Mouse (Mus musculus) kidney, postnatal 0 days (tissue): Measurements from ENCODE around the gene Slc22a14. TPM values are rescaled to one million over a fixed set of nuclear protein-coding genes. Genes with fewer than 3 reads are reported as not detected.

Experiments used
- ATAC-seq: fragments of 200-750 bp; cut with Nextera tagmentation; replicated peaks from 2 replicates; pipeline ENCODE4 v1.8.0; 2017; ENCODE audit warnings: low read depth, moderate number of reproducible peaks, moderate TSS enrichment, moderate library complexity; ENCODE audit not compliant: low FRiP score
- DNase-seq: peaks from one replicate; pipeline ENCODE4 v3.0.0-alpha.2; 2016; ENCODE audit warnings: low spot score
- H3K27ac ChIP-seq: fragments of 300-500 bp; sonication (generic); 2 replicates; pipeline ENCODE4 v1.5.1; 2014; ENCODE audit warnings: mild to moderate bottlenecking
- H3K27me3 ChIP-seq: fragments of 300-500 bp; sonication (generic); 2 replicates; pipeline ENCODE4 v1.6.1; 2014; ENCODE audit warnings: low read length, mixed read lengths; ENCODE audit not compliant: insufficient read depth
- H3K36me3 ChIP-seq: fragments of 300-500 bp; sonication (generic); 2 replicates; pipeline ENCODE4 v1.6.1; 2014; ENCODE audit warnings: low read length, mixed read lengths; ENCODE audit not compliant: insufficient read depth
- H3K4me1 ChIP-seq: fragments of 300-500 bp; sonication (generic); replicated peaks from 2 replicates; pipeline ENCODE4 v1.6.1; 2014; ENCODE audit warnings: antibody characterized with exemption, low read length, mixed read lengths; ENCODE audit not compliant: insufficient read depth
- H3K4me2 ChIP-seq: fragments of 300-500 bp; sonication (generic); 2 replicates; pipeline ENCODE4 v1.6.1; 2014; ENCODE audit warnings: mild to moderate bottlenecking, low read length, moderate library complexity, mixed read lengths
- H3K4me3 ChIP-seq: fragments of 300-500 bp; sonication (generic); replicated peaks from 2 replicates; pipeline ENCODE4 v1.5.1; 2014; ENCODE audit warnings: low read depth, low read length
- H3K9ac ChIP-seq: fragments of 300-500 bp; sonication (generic); 2 replicates; pipeline ENCODE4 v1.6.1; 2014; ENCODE audit warnings: low read depth, low read length
- H3K9me3 ChIP-seq: fragments of 300-500 bp; sonication (generic); replicated peaks from 2 replicates; pipeline ENCODE4 v1.6.1; 2016; ENCODE audit warnings: low read length, inconsistent platforms, mixed read lengths
- CTCF ChIP-seq: IDR thresholded peaks from 2 replicates; pipeline ENCODE4 v1.5.1; 2016; ENCODE audit warnings: antibody characterized with exemption, low read depth, mild to moderate bottlenecking, moderate library complexity
- WGBS: fragments of 180-500 bp; shearing (Covaris S2); extraction: QIAGEN DNeasy Blood & Tissue Kit; methylation state at CpG from one replicate; pipeline ENCODE4 v1.1.7; 2014; 5-methylcytosine and 5-hydroxymethylcytosine counted together
- polyA plus RNA-seq: library from polyadenylated mRNA; unstranded; fragments of >200 nt; fragmentation: Nextera tagmentation; extraction: Ambion mirVana; gene quantifications from 2 replicates; pipeline ENCODE4 v1.2.1, GENCODE M21; 2015

The Slc22a14 gene
- polyA plus RNA-seq, 1 experiment from 2014 or later: 0.34 TPM

DNA sequence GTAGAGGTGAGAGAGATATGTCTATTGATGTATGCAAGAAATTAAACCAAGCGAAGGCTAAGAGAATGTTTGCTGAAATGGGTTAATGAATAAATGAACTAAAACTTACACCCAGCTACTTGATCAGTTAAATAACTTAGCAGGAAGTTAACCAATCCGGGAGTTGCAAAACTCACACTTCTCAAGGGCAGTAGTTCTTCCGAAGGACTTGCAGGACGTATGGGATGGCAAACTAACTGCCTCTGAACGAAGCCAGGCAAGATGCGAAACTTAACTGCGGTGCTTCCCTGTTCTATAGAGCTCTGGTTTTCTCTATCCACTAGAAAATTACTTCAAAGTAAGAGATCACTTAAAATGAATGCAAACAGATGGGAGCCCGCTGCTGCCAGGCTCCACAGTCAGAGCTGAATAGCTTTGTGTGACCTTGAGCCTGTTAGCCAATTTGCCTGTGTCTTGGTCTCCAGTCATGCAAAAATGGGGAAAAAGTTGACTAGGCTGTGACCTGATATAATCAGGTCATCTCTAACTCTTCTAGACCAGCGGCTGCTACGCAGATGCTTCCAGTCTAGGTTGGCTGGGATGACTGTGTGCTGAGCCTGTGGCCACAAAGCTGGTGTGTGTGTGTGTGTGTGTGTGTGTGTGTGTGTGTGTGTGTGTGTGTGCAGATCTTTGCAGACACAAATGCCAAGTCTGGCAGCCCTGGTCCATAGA, 166.0 kb downstream of the Slc22a14 start:
- Histone ChIP-seq H3K4me1 (peaks cover 4% of the 10 kb centered on the region; the same call in 1 of the 2 replicates), H3K4me2 (no peak overlapping the region), H3K4me3 (no peak overlapping the region), H3K9ac (no peak overlapping the region), H3K27me3 (no peaks in the 10 kb centered on the region), H3K9me3 (no peaks in the 10 kb centered on the region), H3K27ac (peak overlapping the region; percentile 72), H3K36me3 (no peaks in the 10 kb centered on the region)
- ATAC-seq (peak; percentile 36), DNase-seq (peak; percentile 26)
- no peak for TF ChIP-seq CTCF
- 61% methylated on average over 10 of the region's 10 CpGs for WGBS

DNA sequence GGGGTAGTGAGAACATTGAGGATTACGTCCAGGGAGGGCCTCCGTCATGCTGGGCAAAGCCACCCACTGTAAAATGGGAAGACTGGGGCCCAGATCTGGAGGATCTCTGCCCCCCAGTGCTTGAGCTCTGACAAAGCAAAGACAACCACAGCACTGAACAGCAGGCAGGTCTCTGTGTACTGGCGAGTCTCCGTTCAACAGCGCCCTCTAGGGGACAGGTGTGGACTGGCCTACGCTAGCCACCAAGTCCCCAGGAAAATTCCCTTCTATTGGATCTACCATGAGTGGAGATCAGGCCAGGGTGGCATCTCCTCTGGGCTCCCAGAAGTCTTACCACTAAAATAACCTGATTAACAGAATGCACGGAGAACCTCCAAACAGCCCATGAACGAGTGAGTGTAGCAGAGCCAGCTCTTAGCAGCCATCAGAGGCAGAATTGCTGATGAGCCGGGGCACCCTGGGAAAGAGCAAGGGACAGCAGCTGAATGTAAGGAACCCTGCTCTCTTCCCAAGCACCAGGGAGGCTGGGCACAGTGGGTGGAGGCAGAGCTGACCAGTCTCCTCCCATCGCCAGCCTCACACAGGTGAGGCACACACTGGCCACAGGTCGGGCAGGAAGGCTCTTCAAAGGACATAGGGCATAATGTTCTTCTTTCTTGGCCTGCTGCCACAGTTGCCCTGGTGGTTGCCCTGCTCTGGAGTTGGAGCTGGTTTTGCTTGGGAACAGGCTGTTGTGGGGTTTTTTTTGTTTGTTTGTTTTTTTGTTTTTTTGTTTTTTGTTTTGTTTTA, 173.0 kb downstream of the Slc22a14 start:
- ATAC-seq (peak; percentile 86), DNase-seq (peak; percentile 29)
- Histone ChIP-seq H3K27ac (peak overlapping the region; percentile 31; the same call in 1 of the 2 replicates), H3K36me3 (no peaks in the 10 kb centered on the region), H3K4me1 (no peaks in the 10 kb centered on the region), H3K4me3 (no peak overlapping the region), H3K9ac (no peak overlapping the region), H3K9me3 (no peaks in the 10 kb centered on the region), H3K27me3 (no peaks in the 10 kb centered on the region), H3K4me2 (no peak overlapping the region)
- 32% methylated on average over 11 of the region's 11 CpGs for WGBS
- TF ChIP-seq CTCF: peak; percentile 75

DNA sequence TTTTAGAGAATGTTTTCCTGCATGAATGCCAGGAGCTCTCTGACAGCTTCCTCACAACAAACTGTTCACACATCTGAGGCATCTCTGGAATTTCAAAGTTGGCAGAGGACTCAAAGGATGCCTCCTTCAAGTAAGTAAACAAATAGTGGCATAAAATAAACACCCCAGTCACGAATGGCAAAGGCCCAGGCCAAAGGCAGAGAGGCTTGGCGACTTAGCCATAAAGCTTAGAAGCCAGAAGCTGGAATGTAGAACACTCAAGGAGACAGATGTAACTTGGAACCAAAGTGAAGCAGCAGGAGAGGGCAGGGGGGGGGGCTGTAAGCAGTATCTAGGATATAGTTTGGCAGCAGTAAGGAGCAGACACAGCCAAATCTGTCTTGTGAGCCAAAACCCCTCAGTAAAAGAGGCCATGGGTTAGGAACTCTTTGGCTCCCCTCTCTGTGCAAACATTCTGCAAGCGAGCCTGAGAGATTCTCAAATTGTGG, 184.1 kb downstream of the Slc22a14 start:
- no peak for TF ChIP-seq CTCF
- Histone ChIP-seq H3K4me1 (no peaks in the 10 kb centered on the region), H3K9ac (no peak overlapping the region), H3K27ac (no peak overlapping the region), H3K36me3 (no peaks in the 10 kb centered on the region), H3K4me3 (no peak overlapping the region), H3K27me3 (no peaks in the 10 kb centered on the region), H3K9me3 (no peaks in the 10 kb centered on the region), H3K4me2 (no peak overlapping the region)
- DNase-seq (peak; percentile 52), ATAC-seq (no peak)
- WGBS: 23% methylated on average over 3 of the region's 3 CpGs

DNA sequence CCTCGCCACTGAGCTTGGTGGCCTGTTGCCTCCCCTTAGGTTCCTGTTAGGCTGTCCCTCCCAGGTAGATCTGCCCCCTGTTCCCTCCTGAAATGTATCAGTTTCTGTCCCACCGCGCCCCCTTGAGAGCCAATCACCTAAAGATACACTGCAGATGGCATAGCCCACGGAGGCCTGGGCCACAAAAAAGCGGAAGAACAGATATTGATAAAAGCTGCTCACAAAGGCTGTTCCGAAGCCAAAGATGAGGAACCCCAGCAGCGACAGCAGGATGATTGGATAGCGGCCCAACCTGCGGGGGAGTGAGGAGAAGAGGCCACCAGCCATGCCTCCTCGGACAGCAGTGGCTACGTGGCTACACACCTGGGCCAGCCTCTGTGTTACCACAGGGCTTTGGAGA, 186.1 kb downstream of the Slc22a14 start:
- no peak overlapping the region for H3K27ac ChIP-seq
- 87% methylated on average over 11 of the region's 11 CpGs for WGBS
- H3K4me2 ChIP-seq: no peak overlapping the region
- H3K36me3 ChIP-seq: no peaks in the 10 kb centered on the region
- H3K9ac ChIP-seq: no peak overlapping the region
- H3K9me3 ChIP-seq: no peaks in the 10 kb centered on the region
- no peaks in the 10 kb centered on the region for H3K27me3 ChIP-seq
- no peaks in the 10 kb centered on the region for H3K4me1 ChIP-seq
- ATAC-seq (no peak), DNase-seq (no peak)
- TF ChIP-seq CTCF: no peak
- no peak overlapping the region for H3K4me3 ChIP-seq

DNA sequence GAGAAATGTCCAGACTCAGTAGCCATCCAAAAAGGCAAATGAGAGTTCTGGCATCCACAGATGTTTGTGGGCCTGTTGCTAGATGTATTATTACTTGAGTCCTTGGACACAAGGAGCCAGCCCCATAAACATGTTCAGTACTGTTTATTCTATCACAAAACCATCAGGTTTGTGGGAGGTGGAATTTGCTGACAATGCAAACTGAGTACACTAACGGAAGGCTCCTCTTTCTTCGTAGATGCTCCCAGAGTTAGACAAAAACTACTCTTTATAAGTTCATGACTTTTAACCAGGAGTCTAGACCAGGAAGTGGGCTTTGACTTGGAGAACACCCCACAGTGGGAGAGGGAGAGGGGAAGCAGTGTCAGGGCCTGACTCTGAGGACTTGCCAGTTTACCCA, 197.7 kb downstream of the Slc22a14 start:
- Histone ChIP-seq H3K36me3 (no peaks in the 10 kb centered on the region), H3K27me3 (no peaks in the 10 kb centered on the region), H3K4me1 (no peaks in the 10 kb centered on the region), H3K27ac (no peak overlapping the region), H3K4me3 (no peak overlapping the region), H3K9me3 (no peaks in the 10 kb centered on the region), H3K4me2 (no peak overlapping the region), H3K9ac (no peak overlapping the region)
- WGBS: 73% methylated on average over 2 of the region's 2 CpGs
- ATAC-seq: no peak
- TF ChIP-seq CTCF: no peak
- no peak for DNase-seq

DNA sequence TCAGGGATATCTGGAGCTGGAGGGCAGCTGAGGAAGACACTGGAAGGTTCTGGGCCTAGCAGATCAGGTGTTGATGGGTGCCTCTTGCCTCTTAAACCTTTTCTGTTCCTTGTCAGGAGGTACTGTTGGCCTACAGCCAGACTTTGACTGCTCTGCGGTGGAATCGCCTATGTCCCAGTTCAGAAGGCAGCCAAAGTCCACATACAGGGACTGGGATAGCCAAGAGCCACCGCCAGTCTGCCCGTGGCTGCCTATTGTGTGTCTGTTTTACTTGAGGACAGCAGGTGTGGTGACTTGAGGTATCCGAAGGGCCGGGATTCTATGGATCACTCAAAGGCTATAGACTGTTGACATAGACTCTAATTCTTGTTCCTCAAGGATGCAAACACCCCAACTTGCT, 199.8 kb downstream of the Slc22a14 start:
- no peak overlapping the region for H3K4me2 ChIP-seq
- H3K36me3 ChIP-seq: no peaks in the 10 kb centered on the region
- H3K4me1 ChIP-seq: no peaks in the 10 kb centered on the region
- H3K9me3 ChIP-seq: no peaks in the 10 kb centered on the region
- no peak overlapping the region for H3K4me3 ChIP-seq
- no peak for DNase-seq
- peak; percentile 67; the same call in 1 of the 2 replicates for ATAC-seq
- no peaks in the 10 kb centered on the region for H3K27me3 ChIP-seq
- TF ChIP-seq CTCF: no peak
- 81% methylated on average over 6 of the region's 6 CpGs for WGBS
- H3K9ac ChIP-seq: no peak overlapping the region
- no peak overlapping the region for H3K27ac ChIP-seq
